Mouse (Mus musculus) G1E (cell line): ENCODE measurements around the gene Wdfy3.

Experiments used
- CTCF ChIP-seq: IDR thresholded peaks from 2 replicates; pipeline ENCODE4 v1.5.1; 2012; ENCODE audit warnings: low read depth, low read length, inconsistent platforms, mixed read lengths
- GATA1 ChIP-seq: IDR thresholded peaks from 2 replicates; pipeline ENCODE4 v1.6.1; 2012; ENCODE audit warnings: borderline replicate concordance, low read length, inconsistent platforms, mixed read lengths
- TAL1 ChIP-seq: conservative IDR thresholded peaks from 2 replicates; pipeline ENCODE4 v1.6.1; 2012; ENCODE audit warnings: low read depth, low read length, inconsistent platforms, mixed read lengths

DNA sequence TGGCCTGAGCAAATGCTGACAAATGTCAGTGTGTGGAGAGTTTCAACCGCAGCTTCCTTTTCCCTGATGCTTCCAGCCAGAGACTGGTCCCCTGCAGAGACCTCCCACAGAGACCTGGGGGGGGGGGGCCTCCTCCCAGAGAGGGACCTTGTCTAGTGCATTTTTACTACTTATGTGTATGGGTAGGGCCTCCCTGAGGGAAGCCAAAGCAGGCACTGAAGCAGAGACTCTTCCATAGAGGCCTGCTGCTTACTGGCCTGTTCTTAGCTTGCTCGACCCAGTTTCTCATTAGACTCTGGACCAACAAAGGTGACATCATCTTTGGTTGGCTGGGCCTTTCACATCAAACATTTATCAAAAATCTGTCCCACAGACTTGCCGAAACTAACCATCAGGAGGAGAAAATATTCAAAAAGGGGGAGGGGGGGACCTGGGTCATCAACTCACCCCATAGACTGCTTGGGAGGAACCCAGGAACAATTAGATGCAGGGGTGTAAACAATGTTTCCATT, 14.5 kb downstream of the Wdfy3 start:
- TF ChIP-seq TAL1 = no peak
- no peak for TF ChIP-seq CTCF
- TF ChIP-seq GATA1 = no peak
